Mouse (Mus musculus) left cerebral cortex, postnatal 25 days (tissue): ENCODE results near the gene Cnot1. TPM values are rescaled to one million over a fixed set of nuclear protein-coding genes. Genes with fewer than 3 reads are reported as not detected.
A peak's percentile ranks its signal among the peaks of the same experiment; 100 is the strongest.
"Not testable (repeated sequence)": the region's sequence is repeated elsewhere in the genome, so short reads cannot be mapped to it uniquely, and the experiment has no call there.

Experiments
- DNase-seq, 2 experiments: peaks; one replicate each; pipeline ENCODE4 v3.0.0; 2022; ENCODE audit warnings: low spot score in 2 of 2, mixed read lengths in 1 of 2
- intact Hi-C: fragments of 180-260 bp; cut with DNase I; formaldehyde crosslinking; loops from one replicate; pipeline ENCODE4 v1.15.1; 2025
- total RNA-seq, 2 experiments: library from RNA; stranded (reverse); gene quantifications; 2 replicates each; pipeline ENCODE4 v1.2.3; 2021

The Cnot1 gene
- total RNA-seq, 2 experiments from 2014 or later, result 124 to 128 TPM

GRCm38 (mm10) chr8:95821266-95821665 is 14.0 kb upstream of the Cnot1 start:
- no peak for DNase-seq
- intact Hi-C loops, result no loop called here

- intact Hi-C loops, result no loop called here
- no peak for DNase-seq
Observed at GRCm38 (mm10) chr8:95818211-95818610, 10.9 kb upstream of the Cnot1 start.

GRCm38 (mm10) chr8:95817597-95817996 is 10.3 kb upstream of the Cnot1 start:
- intact Hi-C loops, result no loop called here
- DNase-seq, result no peak

- DNase-seq, result no peak
- intact Hi-C loops, result no loop called here
Observed at GRCm38 (mm10) chr8:95816044-95816708, 8.9 kb upstream of the Cnot1 start.

- intact Hi-C loops, result no loop called here
Observed at GRCm38 (mm10) chr8:95810184-95810591, 2.9 kb upstream of the Cnot1 start.

GRCm38 (mm10) chr8:95809116-95809515 is 1.9 kb upstream of the Cnot1 start:
- intact Hi-C loops, result no loop called here
- no peak for DNase-seq

More at GRCm38 (mm10) chr8:95810184-95810591, 2.9 kb upstream of the Cnot1 start:
- no peak for DNase-seq

- DNase-seq, result no peak
- intact Hi-C loops, result no loop called here
Observed at GRCm38 (mm10) chr8:95808631-95809030, 1.4 kb upstream of the Cnot1 start.

GRCm38 (mm10) chr8:95807861-95808260 is 597 bp upstream of the Cnot1 start:
- DNase-seq, result peak; percentile 96 to 99
- intact Hi-C loops, result no loop called here

GRCm38 (mm10) chr8:95806461-95807191 is 638 bp downstream of the Cnot1 start:
- DNase-seq, result no peak
- intact Hi-C loops, result no loop called here

GRCm38 (mm10) chr8:95805482-95805881 is 1.8 kb downstream of the Cnot1 start:
- intact Hi-C loops, result no loop called here
- no peak for DNase-seq

- intact Hi-C loops, result no loop called here
- DNase-seq, result no peak
Observed at GRCm38 (mm10) chr8:95802231-95802630, 5.0 kb downstream of the Cnot1 start.

GRCm38 (mm10) chr8:95801476-95802064 is 5.7 kb downstream of the Cnot1 start:
- peak in 1 of 2 experiments; percentile 11 for DNase-seq
- intact Hi-C loops, result no loop called here

GRCm38 (mm10) chr8:95800353-95800752 is 6.9 kb downstream of the Cnot1 start:
- no peak for DNase-seq
- intact Hi-C loops, result no loop called here

- intact Hi-C loops, result no loop called here
- DNase-seq, result no peak
Observed at GRCm38 (mm10) chr8:95799891-95800290, 7.4 kb downstream of the Cnot1 start.

- intact Hi-C loops, result no loop called here
- DNase-seq, result no peak
Observed at GRCm38 (mm10) chr8:95799117-95799516, 8.1 kb downstream of the Cnot1 start.

GRCm38 (mm10) chr8:95795333-95796061 is 11.8 kb downstream of the Cnot1 start:
- intact Hi-C loops, DNase-seq: not testable (repeated sequence)

- no peak for DNase-seq
- intact Hi-C loops, result loop anchor here (10.0 kb wide), 1 partner anchor 129 kb away; no protein-coding TSS in a partner anchor
Observed at GRCm38 (mm10) chr8:95785591-95785990, 21.7 kb downstream of the Cnot1 start.

GRCm38 (mm10) chr8:95782628-95783027 is 24.6 kb downstream of the Cnot1 start:
- intact Hi-C loops, result loop anchor here (10.0 kb wide), 1 partner anchor 132 kb away; no protein-coding TSS in a partner anchor
- no peak for DNase-seq

GRCm38 (mm10) chr8:95781775-95782174 is 25.5 kb downstream of the Cnot1 start:
- intact Hi-C loops, result loop anchor here (10.0 kb wide), 1 partner anchor 133 kb away; no protein-coding TSS in a partner anchor
- no peak for DNase-seq

GRCm38 (mm10) chr8:95781085-95781484 is 26.2 kb downstream of the Cnot1 start:
- intact Hi-C loops, result loop anchor here (10.0 kb wide), 1 partner anchor 134 kb away; no protein-coding TSS in a partner anchor
- no peak for DNase-seq
